Mouse (Mus musculus) heart, postnatal 14 days (tissue): Measurements from ENCODE around the gene Spo11. TPM values are rescaled to one million over a fixed set of nuclear protein-coding genes. Genes with fewer than 3 reads are reported as not detected.

Experiments used
- total RNA-seq, 2 experiments: library from RNA; stranded (reverse); gene quantifications; 2 replicates each; pipeline ENCODE4 v1.2.3; 2021

Spo11 gene
- total RNA-seq, 2 experiments from 2014 or later = 0.07 to 0.93 TPM

Other genes starting within 250 kb of the Spo11 start
- 1 to 10 TPM; 1.7 to 2.6 TPM for gene Bmp7, start 37.4 kb upstream of the Spo11 start, total RNA-seq
- 10 to 100 TPM; 29.6 to 32.7 TPM for gene Rae1, start 22.4 kb downstream of the Spo11 start, total RNA-seq
- gene Rbm38, start 42.8 kb downstream of the Spo11 start, total RNA-seq = 100 to 1,000 TPM; 198 to 232 TPM
- under 1 TPM; 0.07 TPM for gene Ctcfl, start 141.8 kb downstream of the Spo11 start, total RNA-seq
- 10 to 100 TPM in 1 of 2 experiments, 1 to 10 TPM in 1; 7.2 to 42.3 TPM for gene Pck1, start 175.3 kb downstream of the Spo11 start, total RNA-seq
- gene Zbp1, start 241.2 kb downstream of the Spo11 start, total RNA-seq = under 1 TPM; 0.31 to 0.44 TPM